Mouse (Mus musculus) ovary, postnatal 10 days (tissue): Measurements from ENCODE around the gene Txn2.

Experiments used
- DNase-seq: peaks from one replicate; pipeline ENCODE4 v3.0.0; 2022; ENCODE audit warnings: low spot score

Txn2 gene

GRCm38 (mm10) chr15:77928673-77929331 lies at the start of gene Txn2:
TSS of gene Txn2 (minus strand) at chr15:77929006.
- peak; percentile 88 for DNase-seq

- DNase-seq, result no peak
These were observed 48.9 kb upstream of the Txn2 start for GRCm38 (mm10) chr15:77977663-77978062.

- no peak for DNase-seq
These were observed 45.5 kb upstream of the Txn2 start for GRCm38 (mm10) chr15:77974165-77974841.

GRCm38 (mm10) chr15:77970470-77971292 lies 41.9 kb upstream of the Txn2 start, which contains the start of gene Eif3d:
TSS of gene Eif3d (minus strand) at chr15:77970813.
- DNase-seq, result peak; percentile 99

GRCm38 (mm10) chr15:77969940-77970469 lies 41.2 kb upstream of the Txn2 start:
- no peak for DNase-seq

- no peak for DNase-seq
These were observed 36.3 kb upstream of the Txn2 start for GRCm38 (mm10) chr15:77965117-77965528.

- DNase-seq, result no peak
These were observed 33.6 kb upstream of the Txn2 start for GRCm38 (mm10) chr15:77962447-77962846.

GRCm38 (mm10) chr15:77960693-77961092 lies 31.9 kb upstream of the Txn2 start:
- no peak for DNase-seq

- DNase-seq, result no peak
These were observed 29.3 kb upstream of the Txn2 start for GRCm38 (mm10) chr15:77958071-77958470.

- DNase-seq, result no peak
These were observed 28.8 kb upstream of the Txn2 start for GRCm38 (mm10) chr15:77957625-77958024.

- no peak for DNase-seq
These were observed 27.6 kb upstream of the Txn2 start, which contains the start of gene Foxred2 for GRCm38 (mm10) chr15:77956404-77956901. TSS of gene Foxred2 (minus strand) at chr15:77956722.

- DNase-seq, result no peak
These were observed 26.9 kb upstream of the Txn2 start for GRCm38 (mm10) chr15:77955440-77956403.

GRCm38 (mm10) chr15:77954362-77954761 lies 25.6 kb upstream of the Txn2 start:
- no peak for DNase-seq

GRCm38 (mm10) chr15:77952921-77953320 lies 24.1 kb upstream of the Txn2 start:
- no peak for DNase-seq

GRCm38 (mm10) chr15:77949061-77949460 lies 20.3 kb upstream of the Txn2 start:
- DNase-seq, result no peak

GRCm38 (mm10) chr15:77945711-77946110 lies 16.9 kb upstream of the Txn2 start:
- no peak for DNase-seq

- no peak for DNase-seq
These were observed 12.8 kb upstream of the Txn2 start for GRCm38 (mm10) chr15:77941563-77941962.

- DNase-seq, result no peak
These were observed 9.7 kb upstream of the Txn2 start for GRCm38 (mm10) chr15:77938516-77938915.

- no peak for DNase-seq
These were observed 7.0 kb upstream of the Txn2 start for GRCm38 (mm10) chr15:77935673-77936375.

- no peak for DNase-seq
These were observed 6.2 kb upstream of the Txn2 start for GRCm38 (mm10) chr15:77934968-77935367.
